Mouse (Mus musculus): ENCODE results near the gene Chd1.

Gene Chd1

GRCm38 (mm10) chr17:15731706-15732105 is 26.9 kb downstream of the Chd1 start:
- WGBS: 71% methylated on average over 5 of the region's 5 CpGs

GRCm38 (mm10) chr17:15737346-15737917 is 32.7 kb downstream of the Chd1 start:
- 75% methylated on average over 10 of the region's 10 CpGs for WGBS

- 64% methylated on average over 8 of the region's 8 CpGs for whole genome bisulfite sequencing
Measured at GRCm38 (mm10) chr17:15741836-15742235, 37.1 kb downstream of the Chd1 start.

- 72% methylated on average over 10 of the region's 10 CpGs for WGBS
Measured at GRCm38 (mm10) chr17:15742953-15743352, 38.2 kb downstream of the Chd1 start.

- 67% methylated on average over 5 of the region's 5 CpGs for WGBS
Measured at GRCm38 (mm10) chr17:15743379-15743778, 38.6 kb downstream of the Chd1 start.

GRCm38 (mm10) chr17:15746696-15747095 is 41.9 kb downstream of the Chd1 start:
- 81% methylated on average over 11 of the region's 11 CpGs for WGBS

- 82% methylated on average over 6 of the region's 6 CpGs for WGBS
Measured at GRCm38 (mm10) chr17:15748022-15748421, 43.3 kb downstream of the Chd1 start.

GRCm38 (mm10) chr17:15751264-15751663 is 46.5 kb downstream of the Chd1 start:
- WGBS: 93% methylated on average over 5 of the region's 5 CpGs

- WGBS: 85% methylated on average over 8 of the region's 8 CpGs
Measured at GRCm38 (mm10) chr17:15761191-15761590, 56.4 kb downstream of the Chd1 start.

DNA sequence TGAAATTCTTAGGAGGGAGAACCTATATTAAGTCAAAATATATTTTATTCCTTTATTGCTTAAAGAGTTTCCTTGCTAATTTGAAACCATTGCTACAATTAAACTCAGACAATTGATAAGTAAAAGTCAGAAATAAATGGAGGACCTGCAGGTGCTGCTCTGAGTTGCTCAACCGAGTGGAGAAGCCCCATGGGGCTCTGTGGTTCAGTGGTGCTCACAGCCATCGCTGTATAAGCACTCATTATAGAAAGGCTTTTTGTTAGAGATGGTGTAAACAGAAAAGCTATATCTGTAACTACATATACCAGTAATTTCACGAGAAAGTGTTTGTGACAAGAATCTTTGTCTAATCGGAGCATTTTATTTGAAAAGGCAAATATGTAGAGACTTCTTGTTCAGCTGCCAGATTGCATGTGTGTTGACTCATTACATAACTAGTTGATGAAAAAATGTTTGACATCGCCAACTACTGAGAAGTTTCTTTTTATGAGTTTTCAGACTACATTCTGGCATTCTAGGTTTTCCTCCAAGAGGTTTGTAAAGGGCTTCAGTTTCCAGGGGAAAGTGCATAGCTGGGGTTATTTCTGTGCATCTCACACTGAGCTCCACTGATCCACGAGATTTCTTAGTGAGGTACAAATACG is 64.4 kb downstream of the Chd1 start:
- WGBS: 54% methylated on average over 7 of the region's 7 CpGs

DNA sequence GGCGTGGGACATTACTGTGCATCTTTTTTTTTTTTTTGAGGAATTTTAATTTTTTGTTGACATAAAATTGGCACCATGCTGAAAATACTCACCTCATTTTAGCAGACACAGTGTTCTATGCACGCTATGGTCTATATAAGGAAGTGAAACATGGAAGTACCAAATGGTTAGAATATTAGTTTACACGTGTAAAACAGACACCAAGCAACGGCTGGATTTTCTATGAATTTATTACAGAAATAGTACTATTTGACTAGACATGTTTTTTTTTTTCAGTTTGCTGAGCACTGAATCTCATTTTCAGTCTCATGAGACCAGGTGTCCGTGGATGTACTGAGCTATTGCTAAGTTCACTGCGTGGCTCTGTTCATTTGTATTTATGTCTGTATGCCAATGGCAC is 69.2 kb downstream of the Chd1 start:
- 65% methylated on average over 6 of the region's 6 CpGs for WGBS

- 76% methylated on average over 5 of the region's 5 CpGs for WGBS
Measured at GRCm38 (mm10) chr17:15774565-15775215, 69.9 kb downstream of the Chd1 start.

GRCm38 (mm10) chr17:15776349-15776748 is 71.6 kb downstream of the Chd1 start:
- 65% methylated on average over 5 of the region's 5 CpGs for WGBS

- WGBS: 23% methylated on average over 6 of the region's 6 CpGs
Measured at GRCm38 (mm10) chr17:15777979-15778378, 73.2 kb downstream of the Chd1 start.

GRCm38 (mm10) chr17:15787036-15787435 is 82.3 kb downstream of the Chd1 start:
- 26% methylated on average over 3 of the region's 3 CpGs for WGBS

DNA sequence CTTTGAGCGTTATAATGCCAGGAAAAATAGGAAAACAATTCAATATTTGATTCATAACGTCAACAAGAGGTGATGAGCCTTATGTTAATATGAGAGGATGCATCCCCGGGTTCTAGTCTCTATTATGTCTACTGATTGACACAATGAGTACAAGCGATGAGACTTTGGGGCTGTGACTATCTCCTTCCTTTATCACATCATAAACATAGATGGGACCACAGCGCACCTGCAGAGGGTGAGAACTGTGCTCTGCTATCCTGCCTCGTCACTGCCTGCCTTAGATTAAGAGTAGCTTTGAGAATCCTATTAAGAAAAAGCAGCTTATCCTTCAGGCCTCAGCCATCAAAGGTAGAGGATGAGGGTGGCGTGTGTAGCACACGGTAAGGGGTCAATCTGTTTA is 85.9 kb downstream of the Chd1 start:
- WGBS: 93% methylated on average over 8 of the region's 8 CpGs

DNA sequence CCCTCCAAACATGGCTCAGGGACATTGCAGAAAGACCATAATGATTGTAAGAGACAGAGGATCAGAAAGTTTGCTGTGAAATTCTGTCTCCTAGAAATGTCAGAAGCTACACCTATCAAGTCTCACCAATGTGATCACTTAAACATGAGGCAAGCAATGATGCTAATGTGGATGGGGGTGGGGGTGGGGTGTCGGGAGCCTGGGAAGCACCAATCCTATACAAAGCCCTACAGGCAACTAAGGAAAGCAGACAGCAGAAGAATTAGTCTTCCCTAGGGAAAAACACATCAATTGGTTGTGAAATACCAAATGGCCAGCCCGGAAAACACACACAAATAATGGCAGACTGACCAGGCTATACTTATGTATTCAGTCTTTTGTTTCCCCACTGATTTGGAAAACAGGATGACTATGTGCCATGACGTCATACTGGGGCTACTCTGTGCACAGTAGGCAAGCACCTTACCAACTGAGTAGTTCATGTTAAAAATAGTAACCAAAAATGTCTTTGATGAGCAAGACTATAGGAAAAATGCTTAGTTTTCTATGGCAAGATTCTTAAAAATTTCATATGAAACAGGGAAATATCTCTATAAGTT is 94.5 kb downstream of the Chd1 start:
- 79% methylated on average over 3 of the region's 3 CpGs for WGBS

GRCm38 (mm10) chr17:15804008-15804812 is 99.4 kb downstream of the Chd1 start:
- 43% methylated on average over 15 of the region's 15 CpGs for WGBS

DNA sequence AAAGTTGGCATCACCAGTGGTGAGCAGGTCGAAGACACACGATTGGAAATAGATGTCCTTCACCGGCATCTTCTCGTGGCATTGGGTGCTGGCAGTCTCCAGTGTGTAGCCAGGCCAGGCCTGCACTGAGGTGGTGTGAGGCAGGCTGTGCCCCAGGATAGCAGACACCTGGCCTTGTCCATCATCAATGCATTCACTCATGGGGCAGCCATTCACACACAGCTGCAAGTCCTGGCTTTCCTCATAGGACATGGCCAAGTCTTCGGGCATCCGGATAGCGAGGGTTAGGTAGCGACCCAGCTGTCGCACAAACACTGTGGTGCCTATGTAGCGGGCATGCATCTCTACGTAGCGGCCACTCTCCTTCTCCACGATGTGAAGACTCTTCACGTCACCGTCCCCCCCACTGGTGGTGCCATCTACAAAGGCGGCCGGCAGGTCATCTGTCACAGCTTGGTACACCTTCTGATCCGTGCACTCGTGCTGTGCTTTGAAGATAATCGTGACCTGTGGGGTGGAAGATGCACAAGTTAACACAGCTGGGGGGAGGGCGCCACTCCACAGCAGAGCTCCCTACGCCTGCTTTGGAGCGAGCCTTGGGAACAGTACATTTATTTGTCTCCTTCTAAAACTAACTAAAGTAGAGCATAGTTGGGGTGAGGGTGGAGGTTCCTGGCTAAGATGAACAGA is 102.7 kb downstream of the Chd1 start:
- WGBS: 88% methylated on average over 23 of the region's 23 CpGs

GRCm38 (mm10) chr17:15808015-15808414 is 103.2 kb downstream of the Chd1 start:
- WGBS: 62% methylated on average over 4 of the region's 4 CpGs

All from cerebral cortex, adult 2 months (tissue).